Mouse (Mus musculus): ENCODE measurements at regions not wholly inside any gene's neighbourhood (a gene's known extent, or its start where the extent isn't known, plus 50 kb on each side); places are given as distances from the start of the nearest gene placed in this dataset.

- Histone ChIP-seq H3K27me3 (replicated peaks; ENCODE audit: control insufficient read depth, insufficient read depth, low read length) (no peaks in the 10 kb centered on the region), H3K9ac (replicated peaks; ENCODE audit: low read depth, low read length) (no peak overlapping the region), H3K36me3 (ENCODE audit: control insufficient read depth, insufficient read depth) (no peaks in the 10 kb centered on the region), H3K9me3 (ENCODE audit: control insufficient read depth, low read length) (no peaks in the 10 kb centered on the region), H3K4me2 (ENCODE audit: low read length) (no peak overlapping the region), H3K4me3 (replicated peaks; ENCODE audit: low read length) (no peak overlapping the region), H3K4me1 (replicated peaks; ENCODE audit: control insufficient read depth, insufficient read depth, low read length) (no peaks in the 10 kb centered on the region), H3K27ac (ENCODE audit: low read length) (no peak overlapping the region)
- ATAC-seq = no peak
- WGBS = 84% methylated on average over 5 of the region's 5 CpGs
These were observed 712.7 kb upstream of the Cdh18 start for GRCm38 (mm10) chr15:21836110-21836509.

- peak; percentile 63 for ATAC-seq
- H3K4me3 ChIP-seq (replicated peaks; ENCODE audit: low read length) = no peak overlapping the region
- no peaks in the 10 kb centered on the region for H3K4me1 ChIP-seq (replicated peaks; ENCODE audit: control insufficient read depth, insufficient read depth, low read length)
- no peaks in the 10 kb centered on the region for H3K27me3 ChIP-seq (replicated peaks; ENCODE audit: control insufficient read depth, insufficient read depth, low read length)
- no peak overlapping the region for H3K9ac ChIP-seq (replicated peaks; ENCODE audit: low read depth, low read length)
- H3K27ac ChIP-seq (ENCODE audit: low read length) = no peak overlapping the region
- no peaks in the 10 kb centered on the region for H3K36me3 ChIP-seq (ENCODE audit: control insufficient read depth, insufficient read depth)
- H3K9me3 ChIP-seq (ENCODE audit: control insufficient read depth, low read length) = no peaks in the 10 kb centered on the region; the same call in 1 of the 2 replicates
- WGBS = 43% methylated on average over 7 of the region's 7 CpGs
- H3K4me2 ChIP-seq (ENCODE audit: low read length) = no peak overlapping the region
These were observed 690.3 kb upstream of the Cdh18 start for GRCm38 (mm10) chr15:21858540-21858939.

- no peaks in the 10 kb centered on the region for H3K4me1 ChIP-seq (replicated peaks; ENCODE audit: control insufficient read depth, insufficient read depth, low read length)
- no peak overlapping the region for H3K4me3 ChIP-seq (replicated peaks; ENCODE audit: low read length)
- ATAC-seq = peak; percentile 66
- H3K9me3 ChIP-seq (ENCODE audit: control insufficient read depth, low read length) = no peaks in the 10 kb centered on the region
- no peak overlapping the region for H3K4me2 ChIP-seq (ENCODE audit: low read length)
- 22% methylated on average over 2 of the region's 2 CpGs for WGBS
- no peaks in the 10 kb centered on the region for H3K27me3 ChIP-seq (replicated peaks; ENCODE audit: control insufficient read depth, insufficient read depth, low read length)
- no peak overlapping the region for H3K9ac ChIP-seq (replicated peaks; ENCODE audit: low read depth, low read length)
- no peaks in the 10 kb centered on the region for H3K36me3 ChIP-seq (ENCODE audit: control insufficient read depth, insufficient read depth)
- H3K27ac ChIP-seq (ENCODE audit: low read length) = no peak overlapping the region
These were observed 663.6 kb upstream of the Cdh18 start for GRCm38 (mm10) chr15:21885181-21885580.
